Comparison of ENCODE assay signal across 8 mouse cellular contexts in genomic region chr9:61860147-61860546, GRCm38 (mm10). TPM values are rescaled to one million over a fixed set of nuclear protein-coding genes. Genes with fewer than 3 reads are reported as not detected.
DNase-seq lines count a peak whose midpoint lies in the region; ATAC-seq lines count a peak whose summit lies in the region.

No protein-coding gene starts in this region.

- WGBS in intestine, embryonic 16.5 days, result 27% methylated on average over 2 of the region's 2 CpGs
- 6% methylated on average over 2 of the region's 2 CpGs for WGBS in lung, embryonic 15.5 days

- no peak overlapping the region for H3K27ac ChIP-seq in intestine, embryonic 16.5 days (ENCODE audit: low read length)
- no peak overlapping the region for H3K27ac ChIP-seq in lung, embryonic 15.5 days

- no peak overlapping the region for H3K9ac ChIP-seq in intestine, embryonic 16.5 days (ENCODE audit: low read depth, low read length)
- H3K9ac ChIP-seq in lung, embryonic 15.5 days, result no peak overlapping the region

- no peak overlapping the region for H3K4me3 ChIP-seq in intestine, embryonic 16.5 days (ENCODE audit: low read length)
- no peak overlapping the region for H3K4me3 ChIP-seq in lung, embryonic 15.5 days

- H3K27me3 ChIP-seq in intestine, embryonic 16.5 days (replicated peaks; ENCODE audit: control insufficient read depth, insufficient read depth, low read length), result no peaks in the 10 kb centered on the region
- H3K27me3 ChIP-seq in lung, embryonic 15.5 days, result peaks cover 22% of the 10 kb centered on the region; the same call in 1 of the 2 replicates

- 0 out of 2 replicates have a peak, but pooled peaks have one; percentile 42 for ATAC-seq in intestine, embryonic 16.5 days
- ATAC-seq in lung, embryonic 15.5 days (ENCODE audit: borderline replicate concordance, extremely low read depth, low FRiP score, low TSS enrichment), result peak; percentile 52; the same call in 1 of the 2 replicates

- no peaks in the 10 kb centered on the region for H3K36me3 ChIP-seq in intestine, embryonic 16.5 days (ENCODE audit: control insufficient read depth, insufficient read depth, low read length)
- H3K36me3 ChIP-seq in lung, embryonic 15.5 days, result no peaks in the 10 kb centered on the region

- DNase-seq in cerebellum, adult 8-10 months, result peak; percentile 21
- no peak for DNase-seq in cerebellum, adult 11-12 months
- DNase-seq in right cerebral cortex, adult 18-20 months, result peak; percentile 39
- DNase-seq in right cerebral cortex, postnatal 36 days (ENCODE audit: low spot score in 2 of 2), result no peak
- peak; percentile 26 to 57 for DNase-seq in cerebellum, postnatal 36 days
- peak; percentile 52 for DNase-seq in spleen, postnatal 36 days (ENCODE audit: low spot score in 2 of 2)

- no peak overlapping the region for H3K4me2 ChIP-seq in intestine, embryonic 16.5 days (ENCODE audit: low read depth, low read length)
- no peak overlapping the region for H3K4me2 ChIP-seq in lung, embryonic 15.5 days

- 0 out of 2 replicates have a peak, but pooled peaks cover 3% of the 10 kb centered on the region for H3K4me1 ChIP-seq in intestine, embryonic 16.5 days (ENCODE audit: control insufficient read depth, insufficient read depth, low read length)
- peaks cover 12% of the 10 kb centered on the region for H3K4me1 ChIP-seq in lung, embryonic 15.5 days

- H3K9me3 ChIP-seq in intestine, embryonic 16.5 days (ENCODE audit: control insufficient read depth, low read length), result no peaks in the 10 kb centered on the region
- no peaks in the 10 kb centered on the region for H3K9me3 ChIP-seq in lung, embryonic 15.5 days

RNA-seq across cellular contexts. Expression of gene Rplp1, which starts 54.2 kb away (rescaled TPM):
- 1,285 and 1,371 TPM in 2 replicates for polyA plus RNA-seq in intestine, embryonic 16.5 days (2015; fragmentation: Nextera tagmentation; extraction: Ambion mirVana)
- polyA plus RNA-seq in lung, embryonic 15.5 days (2015; fragmentation: Nextera tagmentation; extraction: Ambion mirVana), result 1,214 and 1,323 TPM in 2 replicates

Comparison
In these comparisons a context has a peak if more than half of its experiments do, and no peak if none do; other contexts are left out.
1. DNase-seq: peak in cerebellum, adult 8-10 months (single experiment), right cerebral cortex, adult 18-20 months (single experiment), cerebellum, postnatal 36 days (2 of 2) and spleen, postnatal 36 days (2 of 2); none in cerebellum, adult 11-12 months (single experiment) and right cerebral cortex, postnatal 36 days (0 of 2).